Mouse (Mus musculus): ENCODE measurements around the gene Arpc2. TPM values are rescaled to one million over a fixed set of nuclear protein-coding genes. Genes with fewer than 3 reads are reported as not detected.

The Arpc2 gene
- polyA plus RNA-seq, 1 experiment: 235 TPM

GRCm38 (mm10) chr1:74298157-74298750 is 62.4 kb downstream of the Arpc2 start:
- no peak for DNase-seq (ENCODE audit: extremely low spot score in 1 of 2, low spot score in 1 of 2)

GRCm38 (mm10) chr1:74298996-74299395 is 63.1 kb downstream of the Arpc2 start:
- no peak for DNase-seq (ENCODE audit: extremely low spot score in 1 of 2, low spot score in 1 of 2)

- DNase-seq (ENCODE audit: extremely low spot score in 1 of 2, low spot score in 1 of 2): no peak
These were observed 64.6 kb downstream of the Arpc2 start for GRCm38 (mm10) chr1:74300347-74301110.

GRCm38 (mm10) chr1:74302229-74302628 is 66.3 kb downstream of the Arpc2 start:
- DNase-seq (ENCODE audit: extremely low spot score in 1 of 2, low spot score in 1 of 2): no peak

DNA sequence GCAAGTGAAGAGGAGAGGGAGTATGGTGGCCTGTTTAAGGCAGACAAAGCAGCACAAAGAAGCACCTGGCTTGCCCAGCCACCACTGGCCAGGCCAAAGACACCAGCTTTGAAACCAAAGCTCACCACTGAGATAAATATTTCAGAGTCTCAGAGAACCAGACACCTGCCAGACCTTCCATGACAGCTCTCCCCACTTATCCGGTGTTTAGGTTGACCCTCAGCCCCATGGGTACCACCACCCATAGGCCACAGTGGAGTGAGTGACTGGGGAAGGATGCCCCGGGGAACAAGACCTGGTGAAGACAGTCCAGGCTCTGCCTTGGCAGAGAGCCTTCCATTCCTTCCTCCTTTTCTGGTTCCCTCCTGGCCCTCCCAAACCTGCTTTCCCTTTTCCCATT is 67.0 kb downstream of the Arpc2 start:
- no peak for DNase-seq (ENCODE audit: extremely low spot score in 1 of 2, low spot score in 1 of 2)

- DNase-seq (ENCODE audit: extremely low spot score in 1 of 2, low spot score in 1 of 2): peak in 1 of 2 experiments; percentile 40
These were observed 67.8 kb downstream of the Arpc2 start for GRCm38 (mm10) chr1:74303509-74304338.

- no peak for DNase-seq (ENCODE audit: extremely low spot score in 1 of 2, low spot score in 1 of 2)
These were observed 68.5 kb downstream of the Arpc2 start for GRCm38 (mm10) chr1:74304339-74304790.

DNA sequence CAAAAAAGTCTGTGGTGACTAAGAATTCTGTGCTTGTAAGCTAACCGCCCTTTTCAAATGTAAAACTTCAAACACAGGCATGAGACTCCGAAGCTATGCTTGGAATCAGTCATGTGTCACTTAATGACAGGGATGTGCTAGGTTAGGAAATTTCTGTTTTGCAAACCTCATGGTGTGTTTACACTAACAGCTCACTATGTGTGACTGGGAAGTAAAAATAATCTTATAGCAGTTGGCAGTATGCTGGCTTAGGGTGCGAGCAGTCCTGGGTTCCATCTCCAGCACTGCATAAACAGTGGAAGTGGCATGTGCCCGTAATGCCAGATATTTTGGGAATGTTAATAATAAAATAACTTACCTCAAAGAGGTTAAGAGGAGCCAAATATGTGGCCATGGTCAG is 69.1 kb downstream of the Arpc2 start:
- no peak for DNase-seq (ENCODE audit: extremely low spot score in 1 of 2, low spot score in 1 of 2)

- DNase-seq (ENCODE audit: extremely low spot score in 1 of 2, low spot score in 1 of 2): no peak
These were observed 69.6 kb downstream of the Arpc2 start, which contains the start of gene Tmbim1 for GRCm38 (mm10) chr1:74305522-74305921. Gene Tmbim1, minus strand, starts transcription at chr1:74305622.

DNA sequence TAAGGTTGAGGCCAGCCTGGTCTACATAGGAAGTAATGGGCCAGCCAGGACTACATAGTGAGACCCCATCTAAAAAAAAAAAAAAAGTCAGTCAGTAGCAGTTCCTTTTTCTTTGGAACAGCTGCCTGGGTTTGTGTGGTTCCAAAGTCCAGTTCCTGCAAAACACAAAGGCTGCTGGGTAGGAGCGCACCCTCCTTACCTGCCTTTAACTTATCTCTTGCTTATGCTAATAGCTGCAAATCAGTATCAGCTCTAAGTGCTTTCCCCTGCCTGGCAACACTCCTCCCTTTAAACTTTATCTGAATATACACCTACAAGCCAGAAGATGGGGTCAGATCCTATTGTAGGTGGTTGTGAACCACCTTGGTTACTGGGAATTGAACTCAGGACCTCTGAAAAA is 71.3 kb downstream of the Arpc2 start:
- DNase-seq (ENCODE audit: extremely low spot score in 1 of 2, low spot score in 1 of 2): no peak

- no peak for DNase-seq (ENCODE audit: extremely low spot score in 1 of 2, low spot score in 1 of 2)
These were observed 72.4 kb downstream of the Arpc2 start for GRCm38 (mm10) chr1:74308001-74308964.

GRCm38 (mm10) chr1:74309767-74310166 is 73.9 kb downstream of the Arpc2 start:
- DNase-seq (ENCODE audit: extremely low spot score in 1 of 2, low spot score in 1 of 2): no peak

DNA sequence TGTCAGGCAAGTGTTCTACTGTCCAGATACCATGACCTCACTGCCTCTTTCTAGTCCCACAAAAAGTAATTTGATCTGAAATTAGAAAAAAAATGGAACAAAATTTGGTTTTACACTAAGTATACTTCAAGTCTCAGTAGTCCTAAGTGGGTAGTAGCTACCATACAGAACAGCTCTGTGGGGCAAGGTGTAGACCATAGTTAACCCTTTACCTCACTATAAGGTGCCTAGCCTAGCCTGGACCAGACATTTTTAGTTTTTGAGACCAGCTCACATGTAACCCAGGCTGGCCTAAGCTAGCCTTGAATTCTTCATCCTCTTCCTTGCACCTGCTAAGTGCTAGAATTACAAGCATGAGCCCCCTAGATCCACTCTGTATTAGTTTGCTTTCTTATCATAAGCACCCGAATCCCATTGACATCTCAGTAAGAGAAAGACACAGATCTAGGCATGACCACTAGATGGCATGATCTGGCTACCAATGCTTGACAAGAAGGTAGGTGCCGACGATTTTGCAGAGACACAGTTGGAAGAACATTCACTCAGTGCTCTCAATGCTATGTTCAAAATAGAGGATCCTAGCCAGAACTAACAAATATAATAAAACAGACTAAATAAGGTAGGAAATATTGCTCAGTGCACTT is 77.3 kb downstream of the Arpc2 start:
- peak; percentile 61 to 92 for DNase-seq (ENCODE audit: extremely low spot score in 1 of 2, low spot score in 1 of 2)

- DNase-seq (ENCODE audit: extremely low spot score in 1 of 2, low spot score in 1 of 2): no peak
These were observed 78.9 kb downstream of the Arpc2 start for GRCm38 (mm10) chr1:74314796-74315195.

- no peak for DNase-seq (ENCODE audit: extremely low spot score in 1 of 2, low spot score in 1 of 2)
These were observed 80.4 kb downstream of the Arpc2 start for GRCm38 (mm10) chr1:74316114-74316827.

All from frontal cortex, adult 2 months (tissue).